Mouse (Mus musculus) embryo, embryonic 10.5 days (tissue): ENCODE measurements around the gene Zfp457.
"Not testable (repeated sequence)": the region's sequence is repeated elsewhere in the genome, so short reads cannot be mapped to it uniquely, and the experiment has no call there.

Experiments used
- DNase-seq: peaks from one replicate; pipeline ENCODE4 v3.0.0-alpha.2; 2015; ENCODE audit warnings: low spot score

Gene Zfp457

GRCm38 (mm10) chr13:67305822-67306672, at the start of gene Zfp457:
Gene Zfp457, minus strand, starts transcription at chr13:67306485.
- DNase-seq = peak; percentile 95

GRCm38 (mm10) chr13:67351854-67352253, 45.6 kb upstream of the Zfp457 start:
- no peak for DNase-seq

- no peak for DNase-seq
Measured at GRCm38 (mm10) chr13:67343422-67343821, 37.1 kb upstream of the Zfp457 start.

GRCm38 (mm10) chr13:67332877-67333276, 26.6 kb upstream of the Zfp457 start:
- peak; percentile 10 for DNase-seq

- peak; percentile 93 for DNase-seq
Measured at GRCm38 (mm10) chr13:67332019-67332724, 25.9 kb upstream of the Zfp457 start, which contains the start of gene Zfp595. Gene Zfp595, minus strand, starts transcription at chr13:67332570.

- peak; percentile 37 for DNase-seq
Measured at GRCm38 (mm10) chr13:67306718-67307117, 433 bp upstream of the Zfp457 start.

GRCm38 (mm10) chr13:67278314-67278713, 28.0 kb downstream of the Zfp457 start, which contains the start of gene Zfp458:
Gene Zfp458, minus strand, starts transcription at chr13:67278466.
- peak; percentile 8 for DNase-seq

GRCm38 (mm10) chr13:67269383-67270065, 36.8 kb downstream of the Zfp457 start:
- not testable (repeated sequence) for DNase-seq

- DNase-seq = peak; percentile 91
Measured at GRCm38 (mm10) chr13:67268568-67269369, 37.5 kb downstream of the Zfp457 start.
